Mouse (Mus musculus) intestine, embryonic 15.5 days (tissue): ENCODE data around the gene Hrc. TPM values are rescaled to one million over a fixed set of nuclear protein-coding genes. Genes with fewer than 3 reads are reported as not detected.

Source experiments
- ATAC-seq: fragments of 200-750 bp; cut with Nextera tagmentation; 2 replicates; pipeline ENCODE4 v1.8.0; 2017; ENCODE audit warnings: moderate TSS enrichment, moderate library complexity
- H3K27ac ChIP-seq: fragments of 300-500 bp; sonication (generic); 2 replicates; pipeline ENCODE4 v1.5.1; 2015; ENCODE audit warnings: mild to moderate bottlenecking, inconsistent platforms
- H3K27me3 ChIP-seq: fragments of 300-500 bp; sonication (generic); replicated peaks from 2 replicates; pipeline ENCODE4 v1.6.1; 2015; ENCODE audit warnings: inconsistent platforms
- H3K36me3 ChIP-seq: fragments of 300-500 bp; sonication (generic); 2 replicates; pipeline ENCODE4 v1.6.1; 2015; ENCODE audit warnings: inconsistent platforms
- H3K4me1 ChIP-seq: fragments of 300-500 bp; sonication (generic); replicated peaks from 2 replicates; pipeline ENCODE4 v1.6.1; 2015; ENCODE audit warnings: inconsistent platforms
- H3K4me2 ChIP-seq: fragments of 300-500 bp; sonication (generic); replicated peaks from 2 replicates; pipeline ENCODE4 v1.6.1; 2015; ENCODE audit warnings: mild to moderate bottlenecking, inconsistent platforms
- H3K4me3 ChIP-seq: fragments of 300-500 bp; sonication (generic); replicated peaks from 2 replicates; pipeline ENCODE4 v1.5.1; 2015; ENCODE audit warnings: inconsistent platforms
- H3K9ac ChIP-seq: fragments of 300-500 bp; sonication (generic); 2 replicates; pipeline ENCODE4 v1.6.1; 2015; ENCODE audit warnings: inconsistent platforms
- H3K9me3 ChIP-seq: fragments of 300-500 bp; sonication (generic); 2 replicates; pipeline ENCODE4 v1.6.1; 2016; ENCODE audit warnings: inconsistent platforms
- WGBS: fragments of 180-500 bp; shearing (Covaris S2); methylation state at CpG from one replicate; pipeline ENCODE4 v1.1.7; 2015; 5-methylcytosine and 5-hydroxymethylcytosine counted together
- polyA plus RNA-seq: library from polyadenylated mRNA; unstranded; fragments of >200 nt; fragmentation: Nextera tagmentation; extraction: Ambion mirVana; gene quantifications from 2 replicates; pipeline ENCODE4 v1.2.1, GENCODE M21; 2015

The Hrc gene
- polyA plus RNA-seq, 1 experiment from 2014 or later: 0.97 TPM

DNA sequence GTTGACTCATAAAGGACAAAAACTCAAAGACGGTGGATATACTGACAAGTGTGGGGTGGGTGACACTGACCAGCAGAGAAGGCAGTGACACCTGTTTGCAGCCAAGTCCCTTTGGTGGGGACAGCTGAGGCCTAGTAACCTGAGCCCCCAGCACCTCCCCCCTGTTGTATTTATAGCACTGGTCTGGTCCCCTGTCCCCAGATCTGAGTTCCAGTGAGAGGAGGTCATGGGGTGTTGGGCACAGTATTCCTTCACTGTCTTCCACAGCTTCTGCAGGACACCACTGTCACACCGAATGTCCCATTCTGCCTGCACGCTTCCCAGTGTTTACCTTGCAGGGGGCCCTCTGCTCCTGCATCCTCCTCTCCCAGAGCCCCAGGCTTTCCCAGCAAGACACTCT is 485 bp upstream of the Hrc start:
- Histone ChIP-seq H3K9me3 (no peaks in the 10 kb centered on the region), H3K9ac (no peak overlapping the region), H3K27me3 (no peaks in the 10 kb centered on the region), H3K4me1 (peaks cover 52% of the 10 kb centered on the region), H3K27ac (0 out of 2 replicates have a peak overlapping the region, but pooled peaks have one; percentile 90), H3K4me2 (peak overlapping the region; percentile 94), H3K36me3 (no peaks in the 10 kb centered on the region; the same call in 1 of the 2 replicates), H3K4me3 (no peak overlapping the region)
- no peak for ATAC-seq
- 26% methylated on average over 3 of the region's 3 CpGs for WGBS

DNA sequence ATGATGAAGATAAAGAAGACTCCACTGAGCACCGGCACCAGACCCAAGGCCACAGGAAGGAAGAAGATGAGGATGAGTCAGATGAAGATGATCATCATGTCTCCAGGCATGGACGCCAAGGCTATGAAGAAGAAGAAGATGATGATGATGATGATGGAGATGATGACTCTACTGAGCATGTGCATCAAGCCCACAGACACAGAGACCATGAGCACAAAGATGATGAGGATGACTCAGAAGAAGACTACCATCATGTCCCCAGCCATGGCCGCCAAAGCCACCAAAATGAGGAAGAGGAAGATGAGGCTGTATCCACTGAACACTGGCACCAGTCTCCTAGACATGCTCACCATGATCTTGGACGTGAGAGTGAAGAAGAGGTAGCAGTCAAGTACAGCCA is 1.2 kb downstream of the Hrc start:
- WGBS: 85% methylated on average over 4 of the region's 4 CpGs
- Histone ChIP-seq H3K9me3 (no peaks in the 10 kb centered on the region), H3K4me1 (peaks cover 67% of the 10 kb centered on the region), H3K9ac (no peak overlapping the region), H3K4me3 (no peak overlapping the region), H3K27me3 (no peaks in the 10 kb centered on the region), H3K36me3 (no peaks in the 10 kb centered on the region; the same call in 1 of the 2 replicates), H3K27ac (no peak overlapping the region), H3K4me2 (no peak overlapping the region)
- ATAC-seq: no peak

DNA sequence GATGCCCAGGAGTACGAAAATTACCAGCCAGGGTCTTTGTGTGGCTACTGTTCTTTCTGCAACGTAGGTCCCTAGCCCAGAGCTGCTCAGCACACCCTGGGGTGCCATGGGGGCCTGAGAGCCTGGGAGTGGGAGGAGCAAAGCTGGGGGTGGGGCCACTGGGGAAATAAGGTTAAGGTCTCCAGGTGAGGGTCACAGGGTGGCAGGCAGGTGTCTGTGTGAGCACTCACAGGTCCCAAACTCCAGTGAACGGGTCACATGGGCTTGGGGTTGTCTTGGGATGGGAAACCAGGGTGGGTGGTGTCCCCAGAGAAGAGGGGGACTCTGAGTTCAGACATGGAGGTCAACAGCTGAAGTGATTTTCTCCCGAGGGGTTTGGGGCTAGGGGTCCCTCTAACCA is 2.4 kb downstream of the Hrc start:
- no peak overlapping the region for H3K4me3 ChIP-seq
- 19% methylated on average over 4 of the region's 4 CpGs for WGBS
- peaks cover 58% of the 10 kb centered on the region for H3K4me1 ChIP-seq

DNA sequence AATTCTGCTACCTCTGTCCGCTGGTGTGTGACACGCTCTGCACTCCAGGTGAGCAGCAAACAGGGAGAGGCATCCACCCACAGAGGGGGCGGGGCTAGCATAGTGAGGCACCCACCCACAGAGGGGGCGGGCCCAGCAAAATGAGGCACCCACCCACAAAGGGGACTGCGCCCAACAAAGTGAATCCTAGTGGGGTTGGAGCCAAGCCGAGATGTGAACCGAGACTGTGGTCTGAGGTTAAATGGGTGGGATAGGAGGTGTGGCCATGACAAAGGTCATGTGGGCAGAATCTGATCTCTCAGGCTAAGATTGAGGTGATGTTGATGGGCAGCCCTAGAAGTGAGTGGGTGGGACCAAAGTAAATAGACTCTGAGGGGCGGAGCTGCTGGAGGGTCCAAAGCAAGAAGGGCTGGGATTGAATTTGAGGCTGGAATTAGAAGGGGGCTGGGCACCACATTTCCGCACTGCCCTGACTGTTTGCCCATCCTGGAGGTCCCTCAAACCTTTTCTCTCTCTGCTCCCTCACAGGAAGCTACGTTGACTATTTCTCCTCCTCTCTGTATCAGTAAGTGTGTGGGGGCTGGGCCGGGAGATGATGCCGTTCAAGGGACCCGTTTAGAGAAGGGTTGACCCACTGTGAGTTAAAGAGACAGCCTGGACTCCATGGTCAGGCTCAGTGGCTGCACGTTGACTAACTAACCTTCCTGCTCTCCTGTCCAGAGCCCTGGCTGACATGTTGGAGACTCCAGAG is 3.2 kb downstream of the Hrc start:
- peak overlapping the region; percentile 92 for H3K4me2 ChIP-seq
- H3K9ac ChIP-seq: 0 out of 2 replicates have a peak overlapping the region, but pooled peaks have one; percentile 60
- WGBS: 4% methylated on average over 14 of the region's 14 CpGs
- ATAC-seq: peak; percentile 37
- no peaks in the 10 kb centered on the region for H3K36me3 ChIP-seq
- H3K9me3 ChIP-seq: no peaks in the 10 kb centered on the region
- H3K4me3 ChIP-seq: peak overlapping the region; percentile 56
- peaks cover 50% of the 10 kb centered on the region for H3K4me1 ChIP-seq
- peak overlapping the region; percentile 71 for H3K27ac ChIP-seq
- 0 out of 2 replicates have a peak, but pooled peaks cover under 1% of the 10 kb centered on the region for H3K27me3 ChIP-seq

More for the DNA sequence above, 2.4 kb downstream of the Hrc start:
- H3K9me3 ChIP-seq: no peaks in the 10 kb centered on the region
- H3K4me2 ChIP-seq: peak overlapping the region; percentile 92
- H3K27me3 ChIP-seq: no peaks in the 10 kb centered on the region
- H3K27ac ChIP-seq: 0 out of 2 replicates have a peak overlapping the region, but pooled peaks have one; percentile 25
- no peak overlapping the region for H3K9ac ChIP-seq
- ATAC-seq: no peak
- no peaks in the 10 kb centered on the region for H3K36me3 ChIP-seq

DNA sequence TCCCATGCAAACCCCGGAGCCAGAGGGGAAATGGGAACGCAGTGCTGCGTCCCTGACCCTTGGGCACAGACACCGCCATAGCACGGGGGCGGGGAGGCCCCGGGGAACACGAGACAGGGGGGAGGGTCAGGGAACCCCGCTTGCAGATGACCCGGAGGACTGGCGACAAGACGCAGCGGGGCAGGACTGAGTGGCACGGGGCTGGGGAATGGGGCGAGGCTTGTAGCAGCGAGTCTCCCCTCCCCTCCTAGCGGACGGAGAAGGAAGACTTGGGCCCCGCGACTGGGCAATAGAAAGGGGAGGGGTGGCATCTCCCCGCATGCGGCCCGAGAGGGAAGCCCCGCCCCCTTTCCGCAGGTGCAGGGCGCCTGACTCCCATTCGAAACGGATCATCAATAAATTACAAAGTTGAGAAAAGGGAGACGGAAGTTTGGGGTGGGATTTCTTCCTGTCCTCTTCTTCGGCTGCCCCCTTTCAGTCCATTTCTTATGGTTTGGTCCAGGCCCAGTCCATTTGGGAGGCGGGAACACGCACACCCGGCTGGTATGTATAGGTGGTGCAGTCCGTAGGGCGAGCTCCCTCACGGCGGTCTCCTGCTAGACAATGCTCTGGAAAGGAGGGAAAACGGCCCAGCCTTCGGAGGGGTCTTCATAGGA is 4.4 kb downstream of the Hrc start:
- Histone ChIP-seq H3K4me2 (peak overlapping the region; percentile 92), H3K9ac (peak overlapping the region; percentile 60), H3K9me3 (no peaks in the 10 kb centered on the region), H3K36me3 (no peaks in the 10 kb centered on the region), H3K4me1 (peaks cover 45% of the 10 kb centered on the region), H3K27ac (peak overlapping the region; percentile 71), H3K27me3 (0 out of 2 replicates have a peak, but pooled peaks cover 3% of the 10 kb centered on the region), H3K4me3 (peak overlapping the region; percentile 56)
- under 1% methylated on average over 37 of the region's 39 CpGs for whole genome bisulfite sequencing
- ATAC-seq: peak; percentile 82

DNA sequence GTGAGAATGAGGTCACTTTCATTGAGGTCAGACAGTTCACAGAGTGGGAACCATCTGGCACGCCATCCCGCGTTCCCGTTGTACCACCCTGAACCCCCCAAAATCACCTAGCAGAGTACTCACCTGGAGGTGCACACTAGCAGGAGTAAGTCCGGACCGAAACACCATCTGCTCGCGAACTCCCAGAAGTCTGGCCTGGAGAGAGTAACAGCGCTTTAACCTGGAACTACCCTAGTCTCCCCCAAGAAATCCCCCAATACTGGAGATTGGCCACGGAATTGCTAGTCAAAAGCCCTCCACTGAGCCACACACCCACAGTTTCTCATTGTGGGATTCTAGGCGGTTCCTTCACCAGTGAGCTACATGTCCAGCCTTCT is 5.0 kb downstream of the Hrc start:
- peak overlapping the region; percentile 60; the same call in 1 of the 2 replicates for H3K9ac ChIP-seq
- ATAC-seq: no peak
- H3K27me3 ChIP-seq: 0 out of 2 replicates have a peak, but pooled peaks cover 3% of the 10 kb centered on the region
- WGBS: 2% methylated on average over 11 of the region's 11 CpGs
- H3K4me1 ChIP-seq: peaks cover 40% of the 10 kb centered on the region
- peak overlapping the region; percentile 38; the same call in 1 of the 2 replicates for H3K27ac ChIP-seq
- peak overlapping the region; percentile 56 for H3K4me3 ChIP-seq
- H3K4me2 ChIP-seq: peak overlapping the region; percentile 92
- no peaks in the 10 kb centered on the region for H3K36me3 ChIP-seq
- H3K9me3 ChIP-seq: no peaks in the 10 kb centered on the region

DNA sequence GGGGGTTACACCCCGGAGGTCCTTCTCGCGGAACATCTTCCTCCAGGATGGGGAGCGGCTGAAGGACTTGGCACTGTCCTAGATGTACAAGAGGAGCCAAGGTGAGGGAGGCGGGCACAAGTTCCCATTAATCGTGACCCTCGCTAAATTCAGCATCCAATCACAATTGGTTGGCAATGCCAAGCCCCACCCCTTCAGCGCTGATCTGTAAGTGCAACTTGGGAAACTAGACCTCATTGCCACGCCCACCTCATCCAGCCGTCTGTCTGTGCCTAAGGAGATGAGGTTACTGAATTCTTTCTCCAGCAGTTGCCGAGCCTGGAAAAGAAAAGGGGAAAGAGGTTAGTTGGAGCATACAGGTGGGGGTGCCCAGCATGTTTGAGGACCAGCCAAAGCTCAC is 5.6 kb downstream of the Hrc start:
- Histone ChIP-seq H3K36me3 (no peaks in the 10 kb centered on the region), H3K4me2 (peak overlapping the region; percentile 92), H3K4me3 (peak overlapping the region; percentile 56), H3K9ac (peak overlapping the region; percentile 60; the same call in 1 of the 2 replicates), H3K4me1 (peaks cover 36% of the 10 kb centered on the region), H3K27ac (peak overlapping the region; percentile 38; the same call in 1 of the 2 replicates), H3K9me3 (no peaks in the 10 kb centered on the region), H3K27me3 (0 out of 2 replicates have a peak, but pooled peaks cover 3% of the 10 kb centered on the region)
- WGBS: 2% methylated on average over 11 of the region's 11 CpGs
- ATAC-seq: peak; percentile 41

DNA sequence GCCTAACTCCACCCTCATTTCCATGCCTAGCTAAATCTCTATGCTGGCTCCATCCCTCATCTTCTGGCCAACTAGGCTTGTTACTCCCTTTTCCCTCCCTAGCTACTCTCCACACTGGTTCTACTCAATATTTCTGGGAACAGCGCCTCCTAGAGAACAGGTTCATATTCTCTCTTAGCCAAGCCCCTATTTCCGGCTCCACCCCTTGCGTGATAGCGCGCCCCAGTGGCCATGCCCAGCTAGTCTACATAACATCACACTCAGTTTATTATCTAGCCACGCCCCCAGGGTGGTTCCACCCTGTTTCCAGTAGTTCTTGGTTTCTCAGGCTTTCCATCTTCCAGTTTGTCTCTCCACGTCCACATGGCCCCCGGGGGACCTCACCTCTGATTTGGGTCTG is 6.2 kb downstream of the Hrc start:
- no peaks in the 10 kb centered on the region for H3K9me3 ChIP-seq
- no peak overlapping the region for H3K4me3 ChIP-seq
- peak overlapping the region; percentile 92 for H3K4me2 ChIP-seq
- peak overlapping the region; percentile 15; the same call in 1 of the 2 replicates for H3K27ac ChIP-seq
- no peaks in the 10 kb centered on the region for H3K36me3 ChIP-seq
- peak; percentile 21 for ATAC-seq
- H3K27me3 ChIP-seq: 0 out of 2 replicates have a peak, but pooled peaks cover 3% of the 10 kb centered on the region
- peaks cover 36% of the 10 kb centered on the region for H3K4me1 ChIP-seq
- WGBS: 4% methylated on average over 8 of the region's 8 CpGs
- no peak overlapping the region for H3K9ac ChIP-seq

DNA sequence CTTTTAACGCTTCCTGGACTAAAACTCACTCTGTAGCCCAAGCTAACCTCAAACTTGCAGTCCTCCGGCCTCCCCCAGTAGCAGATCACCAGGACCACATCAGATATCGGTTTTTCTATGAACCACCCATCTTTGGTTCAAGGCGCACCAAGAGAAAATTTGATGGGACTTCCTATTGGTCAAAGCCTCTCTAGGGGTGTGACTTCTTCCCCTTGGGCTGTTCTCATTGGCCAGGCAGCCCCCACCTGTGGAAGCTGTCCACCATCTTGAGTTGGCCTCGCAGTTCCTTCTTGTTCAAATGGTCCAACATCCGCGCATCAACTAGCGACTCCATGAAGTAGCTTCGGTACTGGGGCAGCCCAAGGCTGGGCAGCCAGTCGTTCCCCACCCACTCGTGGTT is 7.0 kb downstream of the Hrc start:
- Histone ChIP-seq H3K4me2 (no peak overlapping the region), H3K36me3 (no peaks in the 10 kb centered on the region), H3K27me3 (0 out of 2 replicates have a peak, but pooled peaks cover 3% of the 10 kb centered on the region), H3K4me3 (no peak overlapping the region), H3K27ac (no peak overlapping the region), H3K4me1 (peaks cover 36% of the 10 kb centered on the region), H3K9me3 (no peaks in the 10 kb centered on the region), H3K9ac (no peak overlapping the region)
- no peak for ATAC-seq
- WGBS: 93% methylated on average over 11 of the region's 11 CpGs

DNA sequence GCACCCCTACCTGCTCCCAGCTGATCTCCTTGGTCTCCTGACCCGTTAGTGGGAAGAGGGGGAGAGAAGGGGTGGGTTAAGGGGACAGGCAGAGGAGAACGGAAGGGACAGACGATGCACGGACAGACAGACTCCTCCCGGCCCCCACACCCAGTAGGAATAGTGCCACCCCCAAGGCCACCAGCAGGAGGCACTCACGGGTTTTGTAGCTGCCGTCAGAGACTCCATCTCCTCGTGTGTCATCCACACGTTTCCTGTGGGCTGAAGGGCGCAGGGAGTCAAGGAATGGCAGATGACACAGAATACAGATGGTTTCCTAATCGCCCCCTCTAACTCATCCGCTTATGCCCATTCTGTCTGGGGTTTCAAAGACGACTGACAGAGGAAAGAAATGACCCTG is 8.5 kb downstream of the Hrc start:
- Histone ChIP-seq H3K9me3 (no peaks in the 10 kb centered on the region), H3K4me1 (peaks cover 23% of the 10 kb centered on the region), H3K27ac (no peak overlapping the region), H3K9ac (no peak overlapping the region), H3K27me3 (0 out of 2 replicates have a peak, but pooled peaks cover 3% of the 10 kb centered on the region), H3K4me2 (no peak overlapping the region), H3K4me3 (no peak overlapping the region), H3K36me3 (no peaks in the 10 kb centered on the region)
- ATAC-seq: no peak
- WGBS: 37% methylated on average over 13 of the region's 13 CpGs

DNA sequence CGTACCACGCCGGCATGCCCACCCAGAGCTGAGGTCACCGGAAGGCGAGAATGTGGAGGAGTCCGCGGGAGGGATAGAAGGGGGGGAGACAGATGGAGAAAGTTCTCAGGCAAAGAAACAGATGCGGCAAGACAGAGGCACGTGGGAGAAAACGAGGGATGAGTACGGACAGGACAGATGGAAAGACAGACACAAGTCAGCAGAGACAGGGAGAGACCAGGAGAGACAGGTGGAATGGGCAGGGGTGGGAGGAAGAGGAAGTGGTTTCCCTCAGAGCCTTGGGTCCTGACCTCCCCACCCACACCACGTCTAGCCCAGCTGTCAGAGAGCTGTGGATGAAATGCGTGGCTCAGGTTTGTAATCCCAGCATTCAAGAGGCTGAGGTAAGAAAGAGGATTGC is 11.8 kb downstream of the Hrc start:
- no peak for ATAC-seq
- no peaks in the 10 kb centered on the region for H3K4me1 ChIP-seq
- no peak overlapping the region for H3K4me2 ChIP-seq
- no peak overlapping the region for H3K4me3 ChIP-seq
- H3K27ac ChIP-seq: no peak overlapping the region
- H3K27me3 ChIP-seq: 0 out of 2 replicates have a peak, but pooled peaks cover 3% of the 10 kb centered on the region
- no peaks in the 10 kb centered on the region for H3K36me3 ChIP-seq
- H3K9me3 ChIP-seq: no peaks in the 10 kb centered on the region
- 72% methylated on average over 13 of the region's 13 CpGs for WGBS
- no peak overlapping the region for H3K9ac ChIP-seq

DNA sequence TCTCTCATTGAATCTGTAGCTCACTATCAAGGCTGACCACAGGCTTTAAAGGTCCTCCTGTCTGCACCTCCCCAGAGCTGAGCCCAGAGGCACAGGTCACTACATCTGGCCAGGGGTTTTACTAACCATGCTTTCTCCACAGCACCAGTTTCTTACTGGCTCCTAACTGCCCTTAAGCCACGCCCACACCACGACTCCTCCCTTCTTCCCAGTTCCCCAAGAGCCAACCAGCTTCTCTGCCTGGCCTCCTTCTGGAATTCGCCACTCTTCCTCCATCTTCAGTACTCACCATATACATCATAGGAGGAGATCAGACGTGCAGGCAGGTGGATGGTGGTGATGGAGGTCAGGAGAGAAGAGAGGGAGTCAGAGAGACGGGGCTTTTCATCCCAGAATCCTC is 18.0 kb downstream of the Hrc start:
- Histone ChIP-seq H3K4me2 (no peak overlapping the region), H3K4me3 (no peak overlapping the region), H3K9ac (no peak overlapping the region), H3K4me1 (no peaks in the 10 kb centered on the region), H3K27me3 (no peaks in the 10 kb centered on the region), H3K9me3 (no peaks in the 10 kb centered on the region), H3K36me3 (no peaks in the 10 kb centered on the region), H3K27ac (no peak overlapping the region)
- ATAC-seq: no peak
- 22% methylated on average over 5 of the region's 5 CpGs for WGBS
